In the genomic region with DNA sequence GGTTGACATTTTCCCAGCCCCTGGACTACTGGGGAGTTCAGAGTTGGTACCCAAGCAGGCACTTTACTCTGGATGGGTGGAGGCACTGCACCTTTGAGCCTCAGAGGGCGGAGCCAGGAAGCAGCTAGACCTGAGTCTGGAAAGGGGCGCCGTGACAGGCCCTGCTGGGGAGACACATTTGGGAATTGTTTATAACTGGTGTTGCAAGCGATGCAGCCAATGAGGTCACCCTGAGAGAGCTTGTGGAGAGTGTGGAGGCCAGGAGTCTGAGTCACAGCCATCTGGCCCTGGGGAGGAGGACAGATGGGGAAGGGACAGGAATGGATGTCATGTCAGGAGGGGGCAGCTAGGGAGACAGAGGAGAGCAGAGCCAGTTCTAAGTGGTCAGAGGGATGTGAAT, we compare ENCODE assay signal across 9 mouse cellular contexts.
DNase-seq lines count a peak whose midpoint lies in the region; ATAC-seq lines count a peak whose summit lies in the region.
"Had no signal": no experiment of that assay in that cellular context is flagged by ENCODE, and none has a peak within 500 bp of the region (broad histone marks: within the 10 kb centered on the region; RNA-seq: fewer than 3 reads in every experiment).

No protein-coding gene starts in this region.

- peaks cover 98% of the 10 kb centered on the region for H3K4me1 ChIP-seq in neural tube, embryonic 13.5 days (replicated peaks)

- H3K9ac ChIP-seq in neural tube, embryonic 13.5 days = no peak overlapping the region
- H3K9ac ChIP-seq: liver, embryonic 13.5 days had no signal

- H3K9me3 ChIP-seq in neural tube, embryonic 13.5 days = no peaks in the 10 kb centered on the region
- H3K9me3 ChIP-seq: liver, embryonic 13.5 days had no signal

- peak overlapping the region; percentile 14; the same call in 1 of the 2 replicates for H3K27ac ChIP-seq in neural tube, embryonic 13.5 days (replicated peaks)

- no peak overlapping the region for H3K4me3 ChIP-seq in neural tube, embryonic 13.5 days
- H3K4me3 ChIP-seq: liver, embryonic 13.5 days had no signal

- 55% methylated on average over 4 of the region's 4 CpGs for WGBS in neural tube, embryonic 13.5 days

- no peaks in the 10 kb centered on the region for H3K36me3 ChIP-seq in neural tube, embryonic 13.5 days
- H3K36me3 ChIP-seq: liver, embryonic 13.5 days had no signal

- H3K4me2 ChIP-seq in neural tube, embryonic 13.5 days = no peak overlapping the region
- H3K4me2 ChIP-seq: liver, embryonic 13.5 days had no signal

- ATAC-seq in granulocyte monocyte progenitor cell, adult 5-6 weeks (replicated peaks; ENCODE audit: poor library complexity, severe bottlenecking) = peak; percentile 18
- ATAC-seq in neural tube, embryonic 13.5 days (ENCODE audit: low read depth) = no peak
- no peak for ATAC-seq in megakaryocyte-erythroid progenitor cell, adult 5-6 weeks (replicated peaks; ENCODE audit: low FRiP score, low TSS enrichment, poor library complexity, severe bottlenecking)

- DNase-seq in ovary, adult 18-20 months (ENCODE audit: low spot score) = peak; percentile 50
- DNase-seq in ovary, postnatal 14 days (ENCODE audit: low spot score) = no peak
- peak; percentile 97 for DNase-seq in cerebellum, adult 11-12 months
- DNase-seq in kidney, postnatal 25 days = peak; percentile 57 to 83
- DNase-seq in layer of hippocampus, adult 9-10 months (ENCODE audit: low spot score) = no peak
- DNase-seq: liver, embryonic 13.5 days had no signal

- H3K27me3 ChIP-seq in neural tube, embryonic 13.5 days = no peaks in the 10 kb centered on the region
- H3K27me3 ChIP-seq: liver, embryonic 13.5 days had no signal

Comparison
In these comparisons a context has a peak if more than half of its experiments do, and no peak if none do; other contexts are left out.
1. DNase-seq: peak in ovary, adult 18-20 months (single experiment), cerebellum, adult 11-12 months (single experiment) and kidney, postnatal 25 days (2 of 2); none in ovary, postnatal 14 days (single experiment) and layer of hippocampus, adult 9-10 months (single experiment).